Mouse (Mus musculus) liver, adult 2 months (tissue): ENCODE measurements around the gene Efnb3.

Experiments used
- CTCF ChIP-seq: fragments of 200-500 bp; IDR thresholded peaks from 2 replicates; pipeline ENCODE4 v1.5.1; 2011; ENCODE audit warnings: low read depth, low read length, control low read depth
- POLR2A ChIP-seq: fragments of 200-500 bp; IDR thresholded peaks from 2 replicates; pipeline ENCODE4 v1.6.1; 2011; ENCODE audit warnings: low read length, control low read depth; ENCODE audit not compliant: insufficient read depth; ENCODE audit errors: extremely low read depth

GRCm38 (mm10) chr11:69557381-69557958 is 2.5 kb downstream of the Efnb3 start:
- no peak for TF ChIP-seq CTCF
- TF ChIP-seq POLR2A, result no peak
